In genomic region chr3:110250839-110251700, GRCm38 (mm10) we compare ENCODE assay signal across 8 mouse cellular contexts. TPM values are rescaled to one million over a fixed set of nuclear protein-coding genes. Genes with fewer than 3 reads are reported as not detected.
DNase-seq lines count a peak whose midpoint lies in the region; ATAC-seq and TF ChIP-seq lines count a peak whose summit lies in the region.

TSS of gene Prmt6 (minus strand) at chr3:110250998.

- intact Hi-C loops in left cerebral cortex, postnatal 4 days (cut with DNase I), result loop anchor here (5.0 to 10.0 kb wide), 3 partner anchors 109 to 816 kb away; partner anchors contain the start of gene Ntng1

- peak; percentile 91 for DNase-seq in A20 (ENCODE audit: low read depth, low spot score)
- DNase-seq in adrenal gland, postnatal 36 days, result peak; percentile 94 to 95
- peak; percentile 99 for DNase-seq in heart, adult 11 months
- peak; percentile 90 for DNase-seq in kidney, adult 11 months
- DNase-seq in left cerebral cortex, postnatal 4 days, result peak; percentile 94
- no peak for DNase-seq in midbrain, embryonic 11.5 days (ENCODE audit: low spot score, missing footprints)
- DNase-seq in spleen, adult 2 months (ENCODE audit: low read depth in 1 of 2, low spot score in 2 of 2), result peak; percentile 58 to 84

- peak; percentile 1; the same call in 1 of the 2 replicates for TF ChIP-seq POLR2A in spleen, adult 2 months (IDR thresholded peaks at IDR 0.05; ENCODE audit: low read depth, low read length)

- ATAC-seq in embryonic facial prominence, embryonic 12.5 days (ENCODE audit: insufficient number of reproducible peaks, insufficient read depth, low FRiP score, low TSS enrichment), result peak; percentile 92
- peak; percentile 93 for ATAC-seq in midbrain, embryonic 11.5 days (ENCODE audit: low FRiP score)

- H3K9ac ChIP-seq in embryonic facial prominence, embryonic 12.5 days, result peak within 1 kb of the TSS; percentile 92
- H3K9ac ChIP-seq in midbrain, embryonic 11.5 days (ENCODE audit: low read length), result peak within 1 kb of the TSS; percentile 98

- H3K36me3 ChIP-seq in embryonic facial prominence, embryonic 12.5 days, result peaks cover 17% of the 10 kb centered on the region
- H3K36me3 ChIP-seq in midbrain, embryonic 11.5 days (ENCODE audit: control insufficient read depth, insufficient read depth, low read length), result no peaks in the 10 kb centered on the region
- peaks cover 2% of the 10 kb centered on the region; the same call in 1 of the 2 replicates for H3K36me3 ChIP-seq in spleen, adult 2 months (ENCODE audit: control insufficient read depth, insufficient read depth, low read length)

- H3K9me3 ChIP-seq in embryonic facial prominence, embryonic 12.5 days, result no peaks in the 10 kb centered on the region
- no peaks in the 10 kb centered on the region for H3K9me3 ChIP-seq in midbrain, embryonic 11.5 days (ENCODE audit: control insufficient read depth, low read length)

- H3K4me3 ChIP-seq in embryonic facial prominence, embryonic 12.5 days, result peak within 1 kb of the TSS; percentile 81
- H3K4me3 ChIP-seq in midbrain, embryonic 11.5 days (ENCODE audit: low read depth, low read length), result peak within 1 kb of the TSS; percentile 93
- peak within 1 kb of the TSS; percentile 99 for H3K4me3 ChIP-seq in spleen, adult 2 months (ENCODE audit: extremely low read depth, insufficient read depth, insufficient read length)

- WGBS in embryonic facial prominence, embryonic 12.5 days, result 18% methylated on average over 38 of the region's 38 CpGs
- 20% methylated on average over 37 of the region's 38 CpGs for WGBS in midbrain, embryonic 11.5 days
- WGBS in spleen, adult 2 months, result 19% methylated on average over 38 of the region's 38 CpGs

- H3K4me1 ChIP-seq in embryonic facial prominence, embryonic 12.5 days, result peaks cover 9% of the 10 kb centered on the region
- H3K4me1 ChIP-seq in midbrain, embryonic 11.5 days (ENCODE audit: control insufficient read depth, insufficient read depth, low read length), result peaks cover 9% of the 10 kb centered on the region
- peaks cover 3% of the 10 kb centered on the region; the same call in 1 of the 2 replicates for H3K4me1 ChIP-seq in spleen, adult 2 months (ENCODE audit: control insufficient read depth, insufficient read depth, insufficient read length)

- TF ChIP-seq CTCF in spleen, adult 2 months (IDR thresholded peaks at IDR 0.05; ENCODE audit: extremely low read depth, insufficient read depth, insufficient read length, insufficient replicate concordance), result no peak

- H3K27me3 ChIP-seq in embryonic facial prominence, embryonic 12.5 days, result no peaks in the 10 kb centered on the region
- no peaks in the 10 kb centered on the region for H3K27me3 ChIP-seq in midbrain, embryonic 11.5 days (ENCODE audit: control insufficient read depth, insufficient read depth, low read length)
- no peaks in the 10 kb centered on the region for H3K27me3 ChIP-seq in spleen, adult 2 months (ENCODE audit: control insufficient read depth, insufficient read depth, low read length)

- H3K27ac ChIP-seq in embryonic facial prominence, embryonic 12.5 days, result peak within 1 kb of the TSS; percentile 95
- H3K27ac ChIP-seq in midbrain, embryonic 11.5 days (ENCODE audit: low read depth, low read length), result peak within 1 kb of the TSS; percentile 88
- H3K27ac ChIP-seq in spleen, adult 2 months (ENCODE audit: insufficient read depth, low read length), result peak within 1 kb of the TSS; percentile 88

- peak within 1 kb of the TSS; percentile 74 for H3K4me2 ChIP-seq in embryonic facial prominence, embryonic 12.5 days (replicated peaks)
- H3K4me2 ChIP-seq in midbrain, embryonic 11.5 days, result peak within 1 kb of the TSS; percentile 75

RNA-seq across cellular contexts. Expression of gene Prmt6, which starts in this region (rescaled TPM):
- total RNA-seq in adrenal gland, postnatal 36 days (2021), result 10 to 100 TPM; 11.5 to 12.6 TPM
- polyA plus RNA-seq in embryonic facial prominence, embryonic 12.5 days (2016; fragmentation: Nextera tagmentation; extraction: Ambion mirVana), result 35.3 and 36.9 TPM in 2 replicates
- total RNA-seq in left cerebral cortex, postnatal 4 days (2021), result 10 to 100 TPM; 17.7 to 18.6 TPM
- polyA plus RNA-seq in midbrain, embryonic 11.5 days (2014; fragmentation: Nextera tagmentation; extraction: Ambion mirVana), result 30.8 and 32.8 TPM in 2 replicates
- 8.4 and 11.1 TPM in 2 replicates for polyA plus RNA-seq in spleen, adult 2 months (2012; rRNA removed)
